Mouse (Mus musculus): ENCODE data around the gene Trappc4. TPM values are rescaled to one million over a fixed set of nuclear protein-coding genes. Genes with fewer than 3 reads are reported as not detected.
"Not testable (repeated sequence)": the region's sequence is repeated elsewhere in the genome, so short reads cannot be mapped to it uniquely, and the experiment has no call there.

Gene Trappc4
- total and polyA plus RNA-seq, 2 experiments from 2014 or later: 108 to 307 TPM

- peaks cover 9% of the 10 kb centered on the region; the same call in 1 of the 2 replicates for H3K36me3 ChIP-seq (ENCODE audit: insufficient read depth, low read length)
- TF ChIP-seq CTCF (IDR thresholded peaks at IDR 0.05; ENCODE audit: low read depth): peak; percentile 89
- H3K9ac ChIP-seq (replicated peaks; ENCODE audit: low read length): peak overlapping the region; percentile 78
- H3K4me2 ChIP-seq (ENCODE audit: low read depth, low read length): peak overlapping the region; percentile 97
- peak overlapping the region; percentile 79 for H3K27ac ChIP-seq
- no peaks in the 10 kb centered on the region for H3K27me3 ChIP-seq (ENCODE audit: insufficient read depth, low read length)
- H3K4me3 ChIP-seq (ENCODE audit: low read length): peak overlapping the region; percentile 81
- under 1% methylated on average over 38 of the region's 38 CpGs for WGBS
- no peaks in the 10 kb centered on the region for H3K9me3 ChIP-seq (ENCODE audit: low read length)
- ATAC-seq: peak; percentile 95
- peak; percentile 97 for DNase-seq (ENCODE audit: low spot score)
- peaks cover 6% of the 10 kb centered on the region; the same call in 1 of the 2 replicates for H3K4me1 ChIP-seq (ENCODE audit: insufficient read depth, low read length)
Measured at GRCm38 (mm10) chr9:44417892-44418363, 10.5 kb upstream of the Trappc4 start.

- Histone ChIP-seq H3K9ac (replicated peaks; ENCODE audit: low read length) (peak overlapping the region; percentile 78), H3K9me3 (ENCODE audit: low read length) (no peaks in the 10 kb centered on the region), H3K27me3 (ENCODE audit: insufficient read depth, low read length) (no peaks in the 10 kb centered on the region), H3K27ac (peak overlapping the region; percentile 79), H3K4me2 (ENCODE audit: low read depth, low read length) (peak overlapping the region; percentile 97), H3K4me3 (ENCODE audit: low read length) (peak overlapping the region; percentile 81), H3K36me3 (ENCODE audit: insufficient read depth, low read length) (peaks cover 15% of the 10 kb centered on the region; the same call in 1 of the 2 replicates), H3K4me1 (ENCODE audit: insufficient read depth, low read length) (peaks cover 6% of the 10 kb centered on the region; the same call in 1 of the 2 replicates)
- DNase-seq (ENCODE audit: low spot score) (no peak), ATAC-seq (peak; percentile 70)
- 9% methylated on average over 26 of the region's 26 CpGs for WGBS
- no peak for TF ChIP-seq CTCF (IDR thresholded peaks at IDR 0.05; ENCODE audit: low read depth)
Measured at GRCm38 (mm10) chr9:44417156-44417891, 9.9 kb upstream of the Trappc4 start.

- Histone ChIP-seq H3K27ac (no peak overlapping the region), H3K4me1 (ENCODE audit: insufficient read depth, low read length) (peaks cover 6% of the 10 kb centered on the region; the same call in 1 of the 2 replicates), H3K4me2 (ENCODE audit: low read depth, low read length) (no peak overlapping the region), H3K4me3 (ENCODE audit: low read length) (no peak overlapping the region), H3K9ac (replicated peaks; ENCODE audit: low read length) (no peak overlapping the region), H3K9me3 (ENCODE audit: low read length) (no peaks in the 10 kb centered on the region), H3K36me3 (ENCODE audit: insufficient read depth, low read length) (peaks cover 48% of the 10 kb centered on the region), H3K27me3 (ENCODE audit: insufficient read depth, low read length) (no peaks in the 10 kb centered on the region)
- TF ChIP-seq CTCF (IDR thresholded peaks at IDR 0.05; ENCODE audit: low read depth): no peak
- DNase-seq (ENCODE audit: low spot score) (no peak), ATAC-seq (no peak)
- 84% methylated on average over 2 of the region's 2 CpGs for WGBS
Measured at GRCm38 (mm10) chr9:44412781-44413180, 5.4 kb upstream of the Trappc4 start.

- DNase-seq (ENCODE audit: low spot score) (no peak), ATAC-seq (no peak)
- H3K36me3 ChIP-seq (ENCODE audit: insufficient read depth, low read length): peaks cover 48% of the 10 kb centered on the region
- peaks cover 4% of the 10 kb centered on the region; the same call in 1 of the 2 replicates for H3K4me1 ChIP-seq (ENCODE audit: insufficient read depth, low read length)
- no peak overlapping the region for H3K9ac ChIP-seq (replicated peaks; ENCODE audit: low read length)
- H3K27ac ChIP-seq: no peak overlapping the region
- no peaks in the 10 kb centered on the region for H3K27me3 ChIP-seq (ENCODE audit: insufficient read depth, low read length)
- H3K4me3 ChIP-seq (ENCODE audit: low read length): no peak overlapping the region
- H3K4me2 ChIP-seq (ENCODE audit: low read depth, low read length): no peak overlapping the region
- 82% methylated on average over 4 of the region's 4 CpGs for WGBS
- no peak for TF ChIP-seq CTCF (IDR thresholded peaks at IDR 0.05; ENCODE audit: low read depth)
- H3K9me3 ChIP-seq (ENCODE audit: low read length): no peaks in the 10 kb centered on the region
Measured at GRCm38 (mm10) chr9:44412306-44412705, 4.9 kb upstream of the Trappc4 start.

GRCm38 (mm10) chr9:44411601-44412130, 4.3 kb upstream of the Trappc4 start:
- DNase-seq (ENCODE audit: low spot score): no peak
- no peak for TF ChIP-seq CTCF (IDR thresholded peaks at IDR 0.05; ENCODE audit: low read depth)
- no peak overlapping the region for H3K4me2 ChIP-seq (ENCODE audit: low read depth, low read length)
- no peaks in the 10 kb centered on the region for H3K27me3 ChIP-seq (ENCODE audit: insufficient read depth, low read length)
- H3K9ac ChIP-seq (replicated peaks; ENCODE audit: low read length): no peak overlapping the region
- no peak overlapping the region for H3K27ac ChIP-seq
- H3K36me3 ChIP-seq (ENCODE audit: insufficient read depth, low read length): peaks cover 48% of the 10 kb centered on the region
- WGBS: 96% methylated on average over 1 of the region's 1 CpGs
- no peak overlapping the region for H3K4me3 ChIP-seq (ENCODE audit: low read length)
- H3K4me1 ChIP-seq (ENCODE audit: insufficient read depth, low read length): no peaks in the 10 kb centered on the region
- H3K9me3 ChIP-seq (ENCODE audit: low read length): no peaks in the 10 kb centered on the region
- ATAC-seq: no peak

GRCm38 (mm10) chr9:44410647-44411336, 3.4 kb upstream of the Trappc4 start:
- no peak for TF ChIP-seq CTCF (IDR thresholded peaks at IDR 0.05; ENCODE audit: low read depth)
- ATAC-seq (no peak), DNase-seq (ENCODE audit: low spot score) (no peak)
- Histone ChIP-seq H3K27me3 (ENCODE audit: insufficient read depth, low read length) (no peaks in the 10 kb centered on the region), H3K4me3 (ENCODE audit: low read length) (no peak overlapping the region), H3K36me3 (ENCODE audit: insufficient read depth, low read length) (peaks cover 48% of the 10 kb centered on the region), H3K9ac (replicated peaks; ENCODE audit: low read length) (no peak overlapping the region), H3K4me2 (ENCODE audit: low read depth, low read length) (no peak overlapping the region), H3K27ac (no peak overlapping the region), H3K9me3 (ENCODE audit: low read length) (no peaks in the 10 kb centered on the region), H3K4me1 (ENCODE audit: insufficient read depth, low read length) (no peaks in the 10 kb centered on the region)
- 82% methylated on average over 2 of the region's 2 CpGs for WGBS

GRCm38 (mm10) chr9:44408693-44409092, 1.3 kb upstream of the Trappc4 start:
- H3K9ac ChIP-seq (replicated peaks; ENCODE audit: low read length); DNase-seq (ENCODE audit: low spot score): not testable (repeated sequence)
- H3K36me3 ChIP-seq (ENCODE audit: insufficient read depth, low read length): peaks cover 60% of the 10 kb centered on the region

More at GRCm38 (mm10) chr9:44408693-44409092, 1.3 kb upstream of the Trappc4 start:
- ATAC-seq; H3K4me1 ChIP-seq (ENCODE audit: insufficient read depth, low read length); H3K27me3 ChIP-seq (ENCODE audit: insufficient read depth, low read length); H3K9me3 ChIP-seq (ENCODE audit: low read length); H3K27ac ChIP-seq: not testable (repeated sequence)
- Histone ChIP-seq H3K4me3 (ENCODE audit: low read length) (peak overlapping the region; percentile 80), H3K4me2 (ENCODE audit: low read depth, low read length) (peak overlapping the region; percentile 64)
- 80% methylated on average over 9 of the region's 9 CpGs for WGBS
